Mouse (Mus musculus): ENCODE data around the gene Narf. TPM values are rescaled to one million over a fixed set of nuclear protein-coding genes. Genes with fewer than 3 reads are reported as not detected.
A peak's percentile ranks its signal among the peaks of the same experiment; 100 is the strongest.

The Narf gene
- polyA plus RNA-seq (2012; rRNA removed) (27.9 and 46.6 TPM in 2 replicates), polyA plus RNA-seq (2014; fragmentation: Nextera tagmentation; extraction: Ambion mirVana) (108 and 110 TPM in 2 replicates)

DNA sequence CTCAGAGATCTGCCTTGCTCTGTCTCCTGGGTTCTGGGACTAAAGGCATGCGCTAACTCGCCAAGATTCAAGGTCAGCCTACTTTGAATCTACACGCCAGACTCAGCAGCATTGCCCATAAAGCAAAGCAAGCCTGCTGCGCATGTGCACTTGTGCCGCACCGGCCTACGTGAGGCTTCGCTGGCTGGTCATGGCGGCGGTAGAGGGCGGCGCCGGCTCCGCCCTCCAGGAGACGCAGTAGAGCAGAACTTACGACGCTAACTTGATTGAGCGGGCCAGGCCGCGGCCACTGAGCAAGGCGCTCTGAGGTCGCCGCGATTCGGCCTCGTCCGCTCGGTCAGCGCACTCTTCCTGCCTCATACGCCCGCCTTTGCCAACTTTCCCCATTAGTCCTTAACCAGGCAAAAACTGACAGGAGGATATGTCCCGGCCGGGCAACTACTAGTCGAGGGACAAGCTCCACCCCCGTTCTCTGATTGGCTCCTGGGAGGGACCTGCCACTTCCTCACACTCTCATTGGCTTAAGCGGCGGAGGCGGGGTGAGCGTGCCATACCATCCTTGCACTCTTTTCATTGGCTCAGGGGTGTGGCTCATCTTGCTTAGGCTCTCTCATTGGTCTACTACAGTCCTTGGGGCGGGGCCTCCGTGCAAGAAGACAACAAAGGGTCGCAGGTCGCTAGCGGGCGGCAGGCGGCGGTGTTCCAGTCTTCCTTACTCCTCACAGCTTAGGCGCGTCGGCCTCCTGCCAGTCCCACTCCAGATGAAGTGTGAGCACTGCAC is at the start of gene Narf:
Narf (plus strand) TSS at position 690 of the 781 bp plus-strand sequence.
- peak within 1 kb of the TSS; percentile 92 for H3K27ac ChIP-seq
- H3K36me3 ChIP-seq (replicated peaks; ENCODE audit: control insufficient read depth, insufficient read depth, low read depth): peaks cover 29% of the 10 kb centered on the region
- peak within 1 kb of the TSS; percentile 89 for H3K9ac ChIP-seq (replicated peaks)
- ATAC-seq (ENCODE audit: insufficient read depth) (peak; percentile 93), DNase-seq (ENCODE audit: low read depth in 3 of 3, low spot score in 3 of 3) (peak; percentile 100)
- under 1% methylated on average over 50 of the region's 50 CpGs for WGBS (ENCODE audit: insufficient replicate concordance)
- H3K4me1 ChIP-seq (replicated peaks; ENCODE audit: control insufficient read depth in 2 of 2, insufficient read depth in 2 of 2, low read length in 1 of 2): peaks cover 39 to 53% of the 10 kb centered on the region in 2 experiments
- H3K4me2 ChIP-seq (ENCODE audit: low read depth): peak within 1 kb of the TSS; percentile 81
- TF ChIP-seq EP300 (IDR thresholded peaks at IDR 0.05; ENCODE audit: low read depth): peak; percentile 65
- TF ChIP-seq CTCF (IDR thresholded peaks at IDR 0.05; ENCODE audit: low read depth): peak; percentile 86
- no peaks in the 10 kb centered on the region for H3K9me3 ChIP-seq (ENCODE audit: control insufficient read depth, low read length)
- H3K27me3 ChIP-seq (ENCODE audit: control insufficient read depth, insufficient read depth, low read length): no peaks in the 10 kb centered on the region
- H3K4me3 ChIP-seq (ENCODE audit: insufficient read depth in 1 of 2, low read depth in 2 of 2, low read length in 2 of 2): peak within 1 kb of the TSS; percentile 87 to 88

- no peak overlapping the region for H3K4me2 ChIP-seq (ENCODE audit: low read depth)
- no peaks in the 10 kb centered on the region for H3K36me3 ChIP-seq (replicated peaks; ENCODE audit: control insufficient read depth, insufficient read depth, low read depth)
- H3K9ac ChIP-seq (replicated peaks): no peak overlapping the region
- no peak for DNase-seq (ENCODE audit: low read depth in 3 of 3, low spot score in 3 of 3)
- 67% methylated on average over 3 of the region's 3 CpGs for WGBS (ENCODE audit: insufficient replicate concordance)
- H3K4me1 ChIP-seq (replicated peaks; ENCODE audit: control insufficient read depth in 2 of 2, insufficient read depth in 2 of 2, low read length in 1 of 2): no peaks in the 10 kb centered on the region
- no peaks in the 10 kb centered on the region for H3K27me3 ChIP-seq (ENCODE audit: control insufficient read depth, insufficient read depth, low read length)
- H3K9me3 ChIP-seq (ENCODE audit: control insufficient read depth, low read length): no peaks in the 10 kb centered on the region
- no peak for TF ChIP-seq CTCF (IDR thresholded peaks at IDR 0.05; ENCODE audit: low read depth)
- TF ChIP-seq EP300 (IDR thresholded peaks at IDR 0.05; ENCODE audit: low read depth): no peak
- no peak overlapping the region for H3K27ac ChIP-seq
- ATAC-seq (ENCODE audit: insufficient read depth): no peak
- H3K4me3 ChIP-seq (ENCODE audit: insufficient read depth in 1 of 2, low read depth in 2 of 2, low read length in 2 of 2): no peak overlapping the region
These were observed 47.4 kb upstream of the Narf start for GRCm38 (mm10) chr11:121189681-121190080.

DNA sequence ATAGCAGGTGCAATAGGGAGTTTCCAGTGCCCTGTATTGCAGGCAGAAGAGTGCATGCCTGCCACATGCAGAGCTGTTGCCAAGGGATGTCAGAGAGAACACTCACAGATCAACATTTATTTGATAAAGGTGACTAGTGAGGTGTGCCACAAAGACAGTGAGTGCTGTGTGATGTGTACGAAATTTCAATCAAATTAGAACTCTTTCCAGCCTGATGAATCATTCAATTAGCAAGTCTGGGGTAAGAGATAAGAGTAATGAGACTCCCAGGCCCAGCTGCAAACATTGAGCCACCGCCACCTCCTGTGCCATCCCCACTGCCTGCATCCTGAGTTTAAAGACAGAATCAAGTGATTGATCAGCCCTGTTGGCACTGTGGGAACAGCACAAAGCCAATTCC is 44.3 kb upstream of the Narf start:
- Histone ChIP-seq H3K27ac (no peak overlapping the region), H3K9ac (replicated peaks) (no peak overlapping the region), H3K4me3 (ENCODE audit: insufficient read depth in 1 of 2, low read depth in 2 of 2, low read length in 2 of 2) (no peak overlapping the region), H3K27me3 (ENCODE audit: control insufficient read depth, insufficient read depth, low read length) (no peaks in the 10 kb centered on the region), H3K9me3 (ENCODE audit: control insufficient read depth, low read length) (no peaks in the 10 kb centered on the region), H3K4me2 (ENCODE audit: low read depth) (no peak overlapping the region), H3K36me3 (replicated peaks; ENCODE audit: control insufficient read depth, insufficient read depth, low read depth) (no peaks in the 10 kb centered on the region), H3K4me1 (replicated peaks; ENCODE audit: control insufficient read depth in 2 of 2, insufficient read depth in 2 of 2, low read length in 1 of 2) (no peaks in the 10 kb centered on the region)
- no peak for ATAC-seq (ENCODE audit: insufficient read depth)
- 25% methylated on average over 2 of the region's 2 CpGs for WGBS (ENCODE audit: insufficient replicate concordance)
- TF ChIP-seq CTCF (IDR thresholded peaks at IDR 0.05; ENCODE audit: low read depth): no peak
- no peak for TF ChIP-seq EP300 (IDR thresholded peaks at IDR 0.05; ENCODE audit: low read depth)
- no peak for DNase-seq (ENCODE audit: low read depth in 3 of 3, low spot score in 3 of 3)

GRCm38 (mm10) chr11:121193415-121193814 is 43.6 kb upstream of the Narf start:
- TF ChIP-seq CTCF (IDR thresholded peaks at IDR 0.05; ENCODE audit: low read depth) (no peak), EP300 (IDR thresholded peaks at IDR 0.05; ENCODE audit: low read depth) (no peak)
- no peaks in the 10 kb centered on the region for H3K27me3 ChIP-seq (ENCODE audit: control insufficient read depth, insufficient read depth, low read length)
- H3K4me2 ChIP-seq (ENCODE audit: low read depth): no peak overlapping the region
- no peak overlapping the region for H3K9ac ChIP-seq (replicated peaks)
- H3K4me1 ChIP-seq (replicated peaks; ENCODE audit: control insufficient read depth in 2 of 2, insufficient read depth in 2 of 2, low read length in 1 of 2): no peaks in the 10 kb centered on the region
- no peak overlapping the region for H3K4me3 ChIP-seq (ENCODE audit: insufficient read depth in 1 of 2, low read depth in 2 of 2, low read length in 2 of 2)
- DNase-seq (ENCODE audit: low read depth in 3 of 3, low spot score in 3 of 3): no peak
- H3K36me3 ChIP-seq (replicated peaks; ENCODE audit: control insufficient read depth, insufficient read depth, low read depth): no peaks in the 10 kb centered on the region
- WGBS (ENCODE audit: insufficient replicate concordance): 61% methylated on average over 3 of the region's 3 CpGs
- H3K9me3 ChIP-seq (ENCODE audit: control insufficient read depth, low read length): no peaks in the 10 kb centered on the region
- no peak for ATAC-seq (ENCODE audit: insufficient read depth)
- H3K27ac ChIP-seq: no peak overlapping the region

DNA sequence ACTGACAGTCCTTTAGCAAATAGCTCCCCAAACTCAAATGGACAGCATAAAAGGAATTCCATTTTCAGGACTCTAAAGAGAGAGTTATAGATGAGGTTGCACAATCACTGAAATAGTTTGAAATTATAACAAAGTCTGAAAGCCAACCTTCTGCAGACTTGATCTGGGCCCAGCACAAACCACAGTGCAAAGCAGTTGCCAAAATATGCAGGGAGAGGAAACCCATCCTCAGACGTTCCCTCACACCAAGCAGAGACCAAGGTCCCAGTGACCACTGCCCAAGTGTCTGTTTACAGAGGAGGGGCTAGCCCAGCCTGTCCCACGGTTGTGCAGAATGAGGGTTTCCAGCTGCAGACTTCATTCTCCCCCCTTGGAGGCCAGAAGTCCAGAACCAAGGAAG is 38.4 kb upstream of the Narf start:
- Histone ChIP-seq H3K36me3 (replicated peaks; ENCODE audit: control insufficient read depth, insufficient read depth, low read depth) (no peaks in the 10 kb centered on the region), H3K9me3 (ENCODE audit: control insufficient read depth, low read length) (no peaks in the 10 kb centered on the region), H3K27me3 (ENCODE audit: control insufficient read depth, insufficient read depth, low read length) (no peaks in the 10 kb centered on the region), H3K27ac (no peak overlapping the region), H3K4me3 (ENCODE audit: insufficient read depth in 1 of 2, low read depth in 2 of 2, low read length in 2 of 2) (no peak overlapping the region), H3K4me1 (replicated peaks; ENCODE audit: control insufficient read depth in 2 of 2, insufficient read depth in 2 of 2, low read length in 1 of 2) (peaks cover 0 to 4% of the 10 kb centered on the region in 2 experiments; a peak in 2 of 4 replicates), H3K4me2 (ENCODE audit: low read depth) (no peak overlapping the region), H3K9ac (replicated peaks) (no peak overlapping the region)
- no peak for TF ChIP-seq EP300 (IDR thresholded peaks at IDR 0.05; ENCODE audit: low read depth)
- TF ChIP-seq CTCF (IDR thresholded peaks at IDR 0.05; ENCODE audit: low read depth): no peak
- WGBS (ENCODE audit: insufficient replicate concordance): 52% methylated on average over 2 of the region's 2 CpGs
- DNase-seq (ENCODE audit: low read depth in 3 of 3, low spot score in 3 of 3) (no peak), ATAC-seq (ENCODE audit: insufficient read depth) (no peak)
